Mouse (Mus musculus): ENCODE measurements at regions not wholly inside any gene's neighbourhood (a gene's known extent, or its start where the extent isn't known, plus 50 kb on each side); places are given as distances from the start of the nearest gene placed in this dataset.

GRCm38 (mm10) chr6:107629376-107629775 lies 99.8 kb downstream of the Lrrn1 start:
- in situ Hi-C loops (cut with MboI, MseI), result no loop called here

DNA sequence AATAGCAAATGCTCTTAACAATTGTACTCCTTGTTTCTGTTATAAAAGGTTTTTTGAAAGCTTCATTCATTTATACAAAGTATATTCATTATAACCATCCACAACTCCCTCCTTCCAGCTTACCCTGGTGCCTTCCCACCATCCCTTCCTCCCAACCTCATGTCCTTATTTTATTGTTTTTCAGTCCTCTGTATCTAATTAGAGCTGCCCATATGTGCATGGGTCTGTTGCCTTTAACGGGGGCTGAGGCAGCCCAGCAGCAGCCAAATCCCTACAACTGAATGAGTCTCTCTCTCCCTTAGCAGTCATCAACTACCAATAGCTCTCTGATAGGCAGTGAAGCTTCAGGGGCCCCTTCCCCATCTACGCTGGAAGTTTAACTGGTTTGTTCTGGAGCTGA lies 116.2 kb downstream of the Lrrn1 start:
- in situ Hi-C loops (cut with MboI, MseI), result no loop called here

- in situ Hi-C loops (cut with MboI, MseI), result no loop called here
These were observed 124.4 kb downstream of the Lrrn1 start for GRCm38 (mm10) chr6:107653840-107654523.

- in situ Hi-C loops (cut with MboI, MseI), result no loop called here
These were observed 128.2 kb downstream of the Lrrn1 start for GRCm38 (mm10) chr6:107657805-107658204.

DNA sequence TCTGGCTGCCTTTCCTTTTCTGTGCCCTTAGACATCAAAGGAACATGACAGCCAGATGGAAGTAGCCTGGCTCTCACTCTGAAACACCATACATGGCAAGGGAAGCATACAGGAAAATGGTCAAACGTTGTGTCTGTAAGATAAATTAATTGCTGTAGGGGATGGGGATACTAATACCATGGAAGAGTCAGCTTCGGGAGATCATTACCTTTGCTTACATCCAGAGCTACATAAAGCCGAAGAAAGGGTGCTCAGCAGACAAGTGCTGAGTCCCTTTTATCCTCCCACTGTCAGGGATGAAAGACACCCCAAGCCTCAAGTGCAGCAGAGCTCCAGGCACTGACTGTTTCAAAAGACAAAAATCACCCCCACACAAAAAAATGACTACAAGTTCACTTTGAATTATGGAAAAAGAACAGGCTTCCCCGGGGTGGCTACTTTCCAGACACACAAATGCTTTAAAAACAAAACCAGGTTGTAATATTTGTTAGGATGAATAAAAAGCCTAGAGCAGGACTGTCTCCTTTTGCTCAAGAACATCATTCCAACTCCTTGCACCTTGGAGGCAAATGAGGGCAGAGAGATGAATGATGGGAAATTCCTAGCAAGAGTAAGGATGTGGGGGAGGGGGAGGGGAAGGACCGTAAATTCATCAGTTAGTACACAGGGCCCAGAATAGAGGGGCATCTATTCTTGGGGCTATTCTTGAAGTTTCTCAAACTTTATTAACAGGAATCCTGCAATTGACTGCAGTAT lies 131.6 kb downstream of the Lrrn1 start:
- in situ Hi-C loops (cut with MboI, MseI), result no loop called here

GRCm38 (mm10) chr6:107699298-107699697 lies 169.7 kb downstream of the Lrrn1 start:
- in situ Hi-C loops (cut with MboI, MseI), result no loop called here

DNA sequence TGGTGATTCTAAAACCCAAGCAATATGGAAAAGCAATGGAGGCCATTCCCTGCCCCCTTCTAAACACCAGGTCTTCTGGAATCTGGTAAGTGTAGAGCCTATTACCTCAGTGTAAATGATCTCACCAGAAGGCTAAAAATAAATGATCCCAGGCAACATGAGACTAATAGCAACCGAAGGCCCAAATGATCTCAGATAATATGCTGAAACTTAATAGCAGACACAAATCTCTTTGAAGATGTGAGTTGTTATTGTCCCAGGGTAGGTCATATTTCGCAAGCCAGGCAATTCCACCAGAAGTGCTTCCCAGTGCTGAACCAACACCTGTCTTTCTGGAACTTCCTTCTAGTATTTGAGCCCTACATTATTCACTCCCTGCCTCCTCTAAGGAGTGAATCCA lies 178.6 kb downstream of the Lrrn1 start:
- in situ Hi-C loops (cut with MboI, MseI), result no loop called here

GRCm38 (mm10) chr6:107708608-107709007 lies 179.0 kb downstream of the Lrrn1 start:
- in situ Hi-C loops (cut with MboI, MseI), result no loop called here

DNA sequence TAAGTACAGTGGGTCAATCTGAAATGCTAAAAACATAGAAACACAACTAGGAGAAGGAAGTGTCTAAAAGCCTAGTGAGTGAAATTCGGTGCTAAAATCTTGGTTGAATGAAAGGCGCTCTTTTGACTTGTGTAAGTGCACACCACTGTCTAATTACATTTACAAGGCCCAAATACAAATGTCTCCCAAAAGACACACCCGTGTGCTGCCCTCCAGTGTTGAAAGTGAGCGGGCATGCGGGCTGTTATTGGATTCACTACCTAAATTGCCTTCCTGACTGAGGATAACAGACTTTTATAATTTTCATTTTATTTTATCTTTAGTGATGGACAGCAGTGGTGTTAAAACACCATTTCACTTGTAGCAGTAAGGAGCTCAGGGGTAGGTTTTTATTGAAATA lies 180.8 kb downstream of the Lrrn1 start:
- in situ Hi-C loops (cut with MboI, MseI), result loop anchor here (10.0 kb wide), 1 partner anchor 546 kb away; no protein-coding TSS in a partner anchor

DNA sequence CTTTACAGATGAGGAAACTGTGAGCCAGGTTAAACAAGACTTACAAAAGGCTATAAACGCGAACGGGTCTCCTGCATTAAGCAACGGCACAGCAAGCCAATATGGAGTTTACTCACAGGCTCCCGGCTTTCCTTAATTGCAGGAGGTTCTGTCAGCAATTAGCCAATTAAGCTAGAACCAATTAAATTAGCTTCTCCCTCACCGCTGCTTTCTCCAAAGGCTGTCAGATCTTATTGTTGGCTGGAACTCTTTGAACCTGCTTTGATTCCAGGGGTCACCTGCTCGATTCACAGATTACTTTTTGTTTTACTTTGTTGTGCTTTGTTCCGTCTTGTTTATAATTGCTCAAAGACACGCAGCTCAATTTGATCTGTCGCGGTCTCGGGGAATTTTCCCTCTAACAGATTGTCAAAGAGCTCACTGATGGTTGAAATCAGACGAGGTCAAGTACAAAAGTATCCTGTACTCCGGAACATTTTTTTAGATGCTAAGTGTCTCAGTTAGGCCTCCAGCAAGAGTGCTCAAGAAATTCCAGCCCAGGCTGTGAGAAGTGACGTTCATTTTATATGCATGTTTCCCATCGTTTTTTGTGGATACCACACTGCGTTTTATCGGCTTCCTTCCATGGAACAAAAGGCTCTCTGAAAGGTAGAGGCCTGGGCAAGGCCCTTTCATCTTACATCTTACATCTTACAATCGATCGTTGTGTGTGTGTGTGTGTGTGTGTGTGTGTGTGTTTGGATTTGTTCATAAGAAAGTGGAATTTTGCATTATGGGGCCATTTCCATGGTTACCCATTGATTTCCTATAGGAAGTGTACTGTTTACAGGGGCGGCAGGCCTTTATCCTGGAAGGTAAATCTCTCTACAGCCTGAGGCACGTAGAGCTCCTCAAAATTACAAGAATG lies 181.9 kb downstream of the Lrrn1 start:
- in situ Hi-C loops (cut with MboI, MseI), result loop anchor here (10.0 kb wide), 1 partner anchor 547 kb away; no protein-coding TSS in a partner anchor

- in situ Hi-C loops (cut with MboI, MseI), result loop anchor here (10.0 kb wide), 1 partner anchor 548 kb away; no protein-coding TSS in a partner anchor
These were observed 183.5 kb downstream of the Lrrn1 start for GRCm38 (mm10) chr6:107713051-107713450.

GRCm38 (mm10) chr6:107717194-107717593 lies 187.6 kb downstream of the Lrrn1 start:
- in situ Hi-C loops (cut with MboI, MseI), result loop anchor here (10.0 kb wide), 1 partner anchor 552 kb away; no protein-coding TSS in a partner anchor

GRCm38 (mm10) chr6:107730294-107730693 lies 200.7 kb downstream of the Lrrn1 start:
- in situ Hi-C loops (cut with MboI, MseI), result loop anchor here (10.0 kb wide), 1 partner anchor 505 kb away; no protein-coding TSS in a partner anchor

DNA sequence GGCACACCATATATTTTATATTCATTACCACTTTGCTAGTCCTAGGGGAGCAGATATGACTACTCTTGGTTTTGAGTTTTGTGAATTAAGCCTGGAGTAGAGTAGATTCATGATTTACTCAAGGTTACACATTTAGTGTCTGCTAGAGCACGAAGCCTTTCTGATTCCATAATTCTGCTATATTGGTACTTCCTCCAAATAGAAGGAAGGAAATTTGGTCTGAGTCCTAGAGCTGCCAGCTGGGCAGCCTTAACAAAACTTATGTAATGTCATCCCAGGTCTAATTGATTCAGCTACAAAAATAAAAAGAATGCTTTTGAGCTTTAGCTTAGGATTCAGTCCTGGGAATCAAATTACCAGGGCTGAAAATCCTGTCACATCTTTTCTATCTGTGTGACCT lies 205.2 kb downstream of the Lrrn1 start:
- in situ Hi-C loops (cut with MboI, MseI), result loop anchor here (10.0 kb wide), 1 partner anchor 500 kb away; no protein-coding TSS in a partner anchor

DNA sequence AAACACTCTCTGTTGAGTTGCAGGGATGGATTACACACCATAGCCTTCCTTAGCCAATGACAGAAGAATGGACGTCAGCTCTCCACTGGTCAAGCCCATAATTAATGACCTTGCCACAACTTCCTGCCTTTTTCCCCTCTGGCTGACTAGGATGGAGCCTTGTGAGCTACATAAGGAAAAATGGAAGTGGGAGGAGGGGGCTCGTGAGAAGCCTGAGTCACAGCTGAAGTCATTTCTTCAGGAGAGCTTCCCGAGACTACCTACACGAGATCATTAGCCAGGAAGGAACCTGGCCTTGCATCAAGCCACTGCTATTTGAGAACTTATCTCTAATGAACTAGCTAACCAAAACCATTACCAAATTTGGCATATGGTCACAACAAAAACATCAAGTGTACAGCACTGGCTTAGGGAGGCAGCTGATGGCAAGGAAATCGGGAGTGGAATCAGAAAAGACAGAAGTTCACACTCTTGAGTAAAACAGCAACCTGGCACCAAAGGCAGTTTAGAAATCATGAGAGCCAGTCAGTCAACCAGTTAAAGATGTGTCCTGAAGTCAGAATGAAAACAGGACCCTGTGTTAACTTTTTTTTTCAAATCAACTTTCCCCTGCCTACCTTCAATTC lies 219.7 kb downstream of the Lrrn1 start:
- in situ Hi-C loops (cut with MboI, MseI), result no loop called here

DNA sequence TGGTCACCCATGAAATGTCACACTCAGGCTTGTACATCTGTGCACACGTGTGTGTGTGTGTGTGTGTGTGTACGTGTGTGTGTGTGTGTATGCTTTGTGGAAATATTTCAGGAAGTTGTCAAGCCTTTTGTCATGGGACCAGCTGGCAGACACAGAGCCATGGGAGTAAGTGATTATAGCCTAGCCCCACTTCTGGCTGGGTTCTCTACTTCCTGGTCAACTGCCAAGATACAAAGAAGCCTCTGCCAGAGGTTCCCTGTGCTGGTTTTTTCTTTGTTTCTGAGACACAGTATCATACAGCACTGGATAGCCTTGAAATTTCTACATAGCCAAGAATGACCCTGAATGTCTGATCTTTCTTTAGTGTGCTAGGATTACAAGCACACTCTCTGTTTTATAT lies 220.2 kb downstream of the Lrrn1 start:
- in situ Hi-C loops (cut with MboI, MseI), result no loop called here

- in situ Hi-C loops (cut with MboI, MseI), result no loop called here
These were observed 222.6 kb downstream of the Lrrn1 start for GRCm38 (mm10) chr6:107752156-107752555.

- in situ Hi-C loops (cut with MboI, MseI), result no loop called here
These were observed 225.6 kb downstream of the Lrrn1 start for GRCm38 (mm10) chr6:107755158-107755557.

GRCm38 (mm10) chr6:107770834-107771470 lies 241.4 kb downstream of the Lrrn1 start:
- in situ Hi-C loops (cut with MboI, MseI), result no loop called here

DNA sequence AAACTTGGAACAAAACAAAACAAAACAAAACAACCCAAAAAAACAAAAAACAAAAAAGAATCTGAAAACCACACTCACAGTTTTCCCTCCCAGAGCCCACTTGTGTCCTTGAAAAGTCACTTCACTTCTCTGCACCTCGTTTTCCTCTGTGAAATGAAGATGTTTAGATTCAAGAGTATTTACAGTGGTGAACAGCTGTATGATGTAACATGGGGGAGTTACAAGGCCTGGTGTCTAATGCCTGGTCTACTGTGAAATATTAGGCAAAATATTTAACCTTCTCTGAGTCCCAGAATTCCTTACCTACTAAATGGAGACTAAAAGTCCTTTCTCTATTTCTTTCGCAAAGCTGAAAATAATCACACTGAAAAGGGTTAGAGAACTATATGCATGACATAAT lies 255.4 kb downstream of the Lrrn1 start:
- in situ Hi-C loops (cut with MboI, MseI), result no loop called here

Data from T-helper 2 cell (primary cell).